Mouse (Mus musculus): ENCODE measurements around the gene Ptger4.

Ptger4 gene

DNA sequence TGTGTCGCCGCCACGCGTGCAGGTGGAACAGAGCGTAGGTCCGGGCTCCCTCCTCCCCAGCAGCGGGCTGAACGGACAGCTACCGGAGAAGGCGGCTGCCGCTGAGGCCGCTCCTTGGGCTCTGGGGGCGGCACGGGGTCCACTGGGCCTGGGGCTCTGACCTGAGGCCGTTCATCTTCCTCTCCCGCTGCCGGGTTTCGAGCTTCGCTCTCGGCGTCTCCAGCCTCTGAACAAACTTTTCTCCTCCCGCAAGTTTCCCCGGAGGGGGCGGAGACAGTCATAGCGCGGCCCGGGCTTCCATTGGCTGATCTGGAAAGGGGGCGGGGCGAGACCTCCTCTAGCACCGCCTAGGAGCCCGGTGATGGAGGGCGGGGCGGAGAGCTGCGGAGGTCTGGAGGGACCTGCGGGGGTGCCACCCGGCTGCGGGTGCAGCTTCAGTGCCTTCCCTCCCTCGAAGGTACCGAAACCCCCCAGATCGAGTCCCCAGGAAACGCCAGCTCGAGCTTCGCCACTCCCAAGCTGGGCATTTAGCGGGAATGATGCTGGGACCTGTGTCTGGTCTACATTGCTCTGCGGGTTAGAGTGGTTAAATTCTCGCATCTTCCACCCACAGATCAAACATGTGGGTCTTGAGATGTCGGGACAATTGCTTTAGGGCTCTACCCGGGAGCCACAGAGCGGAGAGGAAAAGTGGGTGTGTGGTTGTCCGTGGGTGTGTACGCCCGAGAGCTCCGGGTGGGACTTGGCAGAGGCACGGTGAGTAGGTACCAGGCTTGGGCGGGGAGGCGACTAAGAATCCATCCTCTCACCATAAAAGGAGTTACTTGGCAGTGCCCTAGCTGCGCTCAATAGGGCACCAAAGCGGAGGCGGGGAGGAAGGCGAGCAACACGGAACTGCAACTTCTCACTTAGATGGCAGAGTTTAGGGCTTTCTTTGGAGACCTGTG lies at the start of gene Ptger4:
Gene Ptger4 (minus strand): TSS at position 229 of the 947 bp plus-strand sequence.
- DNase-seq (ENCODE audit: low spot score) = peak; percentile 93

DNA sequence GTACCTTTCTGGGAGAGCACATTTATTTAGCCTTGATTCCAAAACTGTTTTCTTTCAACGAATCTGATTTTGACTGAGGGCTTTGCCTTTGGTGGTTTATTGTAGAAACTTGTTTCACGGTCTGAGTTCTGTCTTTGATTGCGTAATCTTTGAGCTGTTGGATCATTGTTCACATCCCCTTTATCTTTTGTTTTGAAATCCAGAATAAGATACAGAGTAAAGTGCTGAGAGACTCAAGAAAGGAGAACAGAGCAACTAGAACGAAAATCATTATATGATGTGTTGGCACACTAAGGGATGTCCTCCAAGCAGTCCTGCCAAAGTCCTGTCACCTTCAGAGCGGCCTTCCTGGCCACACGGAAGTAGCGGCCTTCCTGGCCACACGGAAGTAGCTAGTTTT lies 44.4 kb upstream of the Ptger4 start:
- DNase-seq (ENCODE audit: low spot score) = no peak

DNA sequence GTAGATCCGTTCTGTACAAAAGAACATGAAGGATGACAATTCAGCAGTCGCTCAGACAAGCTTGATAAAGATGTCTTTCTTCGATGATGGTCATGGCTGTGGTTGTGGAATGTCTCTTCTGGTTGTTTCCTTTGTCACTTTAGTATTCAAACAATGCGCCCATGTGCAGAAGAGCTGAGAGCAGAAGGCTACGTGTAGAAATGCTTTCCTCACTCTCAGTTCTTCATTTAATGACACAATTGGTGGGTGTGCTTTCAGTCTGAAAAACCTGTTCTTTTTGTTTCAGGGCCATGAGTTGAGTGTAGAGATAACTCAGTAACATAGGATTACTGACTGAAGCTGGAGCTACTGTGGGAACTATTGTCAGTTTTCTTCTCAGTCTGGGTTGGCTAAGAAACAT lies 43.1 kb upstream of the Ptger4 start:
- no peak for DNase-seq (ENCODE audit: low spot score)

DNA sequence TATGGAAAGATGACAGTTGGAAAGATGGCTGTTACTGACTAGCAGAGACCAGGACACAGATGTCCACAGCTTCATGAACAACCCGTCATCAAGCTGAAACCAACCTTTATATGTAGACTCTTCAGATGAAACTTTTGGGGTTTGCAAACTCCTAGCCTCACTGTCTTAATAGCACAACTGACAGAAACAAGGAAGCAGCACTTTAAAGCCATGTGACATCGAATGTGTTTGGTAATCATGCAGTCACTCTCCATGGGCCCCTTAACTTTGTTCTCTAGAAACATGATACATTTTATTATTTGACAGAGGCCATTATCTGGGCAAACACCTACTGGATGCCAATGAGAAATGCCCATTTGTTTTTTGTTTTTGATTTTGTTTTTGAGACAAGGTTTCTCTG lies 37.3 kb upstream of the Ptger4 start:
- no peak for DNase-seq (ENCODE audit: low spot score)

DNA sequence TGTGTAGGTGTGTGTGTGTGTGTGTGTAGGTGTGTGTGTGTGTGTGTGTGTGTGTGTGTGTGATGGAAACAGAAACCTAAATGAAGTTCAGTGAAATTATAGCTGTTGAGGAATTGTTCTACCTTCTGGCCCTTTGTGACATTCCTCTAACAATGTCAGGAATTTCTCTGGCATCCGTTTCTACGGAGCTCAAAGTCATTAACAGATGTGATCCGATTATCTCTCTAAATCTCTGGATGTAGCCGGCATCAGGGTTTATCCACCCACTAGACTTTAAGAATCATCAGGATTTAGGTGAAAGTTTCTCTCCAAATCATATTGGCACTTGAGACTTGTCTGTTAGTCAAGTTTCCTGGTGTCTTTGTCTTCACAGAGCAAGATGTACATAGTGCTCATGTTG lies 35.8 kb upstream of the Ptger4 start:
- DNase-seq (ENCODE audit: low spot score) = no peak

DNA sequence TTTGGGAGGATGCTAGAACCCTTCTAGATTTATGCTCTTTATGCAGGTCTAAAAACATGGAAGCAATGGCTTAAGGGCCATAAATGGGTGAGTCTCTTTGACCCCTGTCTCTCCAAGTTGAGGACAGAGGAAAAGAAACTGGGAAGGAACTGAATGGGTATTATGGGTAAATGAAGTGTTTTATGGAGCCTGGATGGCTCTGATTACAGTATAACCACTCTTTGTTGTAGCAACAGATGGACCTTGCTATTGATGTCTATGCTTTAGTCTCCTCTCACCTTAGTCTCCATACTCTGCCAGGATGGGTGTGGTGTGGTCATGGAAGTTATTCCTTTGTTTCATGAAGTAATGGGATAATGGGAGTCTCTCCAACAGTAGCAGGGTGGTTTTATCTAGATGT lies 34.5 kb upstream of the Ptger4 start:
- DNase-seq (ENCODE audit: low spot score) = no peak

DNA sequence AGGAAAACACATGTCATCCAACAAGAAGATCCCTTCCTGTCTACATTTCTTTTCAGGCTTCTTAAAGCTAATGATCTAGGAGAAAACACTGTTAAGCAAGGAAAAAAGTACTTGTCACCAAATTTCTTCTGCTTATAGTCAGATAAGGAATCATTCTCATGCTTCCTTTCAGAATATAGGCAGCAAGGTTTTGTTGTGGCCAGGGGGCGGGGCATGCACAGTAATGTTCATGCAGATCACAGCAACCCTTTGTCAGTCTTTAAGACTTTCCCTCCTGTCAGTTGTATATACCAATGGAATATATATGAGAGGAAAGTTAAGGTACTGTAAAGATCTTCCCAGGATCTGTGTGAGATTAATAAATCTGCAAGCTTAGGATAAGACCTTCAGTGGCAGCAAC lies 30.0 kb upstream of the Ptger4 start:
- no peak for DNase-seq (ENCODE audit: low spot score)

DNA sequence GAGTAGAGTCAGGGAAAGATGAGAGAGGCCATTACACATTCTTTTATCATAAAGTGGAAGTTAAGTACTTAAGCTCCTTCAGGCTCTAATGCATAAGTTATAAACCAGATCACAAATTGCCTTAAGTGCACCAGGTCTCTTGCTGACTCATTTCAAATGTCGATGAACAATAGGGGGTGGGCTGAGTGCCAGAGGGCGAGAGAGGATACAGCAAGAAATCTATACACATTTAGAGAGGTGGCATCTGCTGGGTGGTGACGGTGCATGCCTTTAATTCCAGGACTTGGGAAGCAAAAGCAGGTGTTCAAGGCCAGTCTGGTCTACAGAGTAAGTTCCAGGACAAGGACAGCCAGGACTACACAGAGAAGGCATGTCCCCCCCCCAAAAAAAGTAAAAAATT lies 22.1 kb upstream of the Ptger4 start:
- no peak for DNase-seq (ENCODE audit: low spot score)

DNA sequence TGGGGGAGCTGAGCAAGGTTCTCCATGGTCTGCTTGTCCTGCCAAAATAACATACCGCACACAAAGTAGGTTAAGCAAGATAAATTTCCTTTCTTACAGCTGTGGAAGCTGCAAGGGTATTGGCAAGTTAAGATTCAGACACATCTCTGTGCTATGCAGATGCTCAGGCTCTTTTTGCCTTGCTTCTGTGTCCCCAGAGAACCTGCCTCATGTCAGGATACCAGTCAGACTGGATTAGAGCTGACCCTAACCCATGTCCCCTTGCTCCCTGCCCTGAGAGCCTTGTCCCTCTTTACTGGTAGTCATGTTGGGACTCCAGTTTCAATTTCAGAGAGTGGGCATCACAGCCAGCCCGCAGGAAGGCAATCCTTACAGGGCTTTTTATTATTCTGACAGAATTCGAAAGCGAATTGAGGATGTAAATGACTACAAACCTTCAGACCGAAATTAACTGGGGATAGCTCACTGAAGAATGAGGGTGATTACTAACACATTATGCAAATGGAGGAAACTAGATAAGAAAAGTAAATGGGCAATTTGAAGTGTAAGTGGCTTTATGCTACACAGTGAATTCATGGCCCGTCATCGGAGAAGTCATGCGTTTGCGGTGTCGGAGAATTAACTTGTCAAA lies 19.0 kb upstream of the Ptger4 start:
- no peak for DNase-seq (ENCODE audit: low spot score)

DNA sequence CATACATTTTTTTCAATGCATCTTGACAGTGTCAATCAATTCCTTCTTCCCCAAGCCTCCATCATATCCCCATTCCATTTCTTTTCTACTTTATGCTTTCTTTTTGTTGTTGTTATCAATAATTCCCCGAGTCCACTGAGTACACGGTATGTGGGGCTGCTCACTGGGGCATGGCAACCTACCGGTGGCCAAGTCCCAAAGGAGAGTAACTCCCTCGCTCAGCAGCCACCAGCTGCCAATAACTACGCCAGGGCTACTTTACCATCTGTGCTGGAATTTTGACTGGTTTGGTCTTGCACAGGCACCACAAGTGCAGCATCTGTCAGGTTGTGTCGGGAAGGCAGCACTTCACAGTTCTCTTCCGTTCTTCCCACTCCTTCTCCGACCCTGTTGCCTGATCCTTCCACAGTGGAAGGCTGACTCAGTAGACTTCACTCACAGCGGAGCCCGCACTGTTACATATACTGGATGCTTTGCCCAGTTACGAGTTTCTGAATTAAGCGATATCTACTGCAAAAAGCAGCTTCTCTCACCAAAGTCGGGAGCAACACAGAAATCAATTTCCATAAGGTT lies 18.2 kb upstream of the Ptger4 start:
- DNase-seq (ENCODE audit: low spot score) = no peak

DNA sequence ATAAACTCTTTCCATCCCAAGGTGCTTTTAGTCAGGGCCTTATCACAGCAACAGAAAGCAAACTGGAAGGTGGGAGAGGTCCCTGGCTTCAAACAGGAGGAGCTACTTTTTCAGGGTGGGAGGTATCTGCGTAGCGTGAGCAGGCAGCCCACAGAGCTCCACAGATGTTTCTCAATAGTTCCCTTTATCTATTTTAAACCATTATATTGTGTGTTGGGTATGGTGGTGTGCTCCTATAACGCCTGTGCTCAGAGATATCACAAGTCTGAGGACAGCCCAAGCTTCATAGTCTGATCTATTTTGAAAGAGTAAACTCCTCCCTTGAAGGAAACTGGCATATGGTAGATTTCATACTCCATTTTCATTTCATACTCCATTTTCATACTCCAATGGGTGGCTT lies 17.0 kb upstream of the Ptger4 start:
- no peak for DNase-seq (ENCODE audit: low spot score)

DNA sequence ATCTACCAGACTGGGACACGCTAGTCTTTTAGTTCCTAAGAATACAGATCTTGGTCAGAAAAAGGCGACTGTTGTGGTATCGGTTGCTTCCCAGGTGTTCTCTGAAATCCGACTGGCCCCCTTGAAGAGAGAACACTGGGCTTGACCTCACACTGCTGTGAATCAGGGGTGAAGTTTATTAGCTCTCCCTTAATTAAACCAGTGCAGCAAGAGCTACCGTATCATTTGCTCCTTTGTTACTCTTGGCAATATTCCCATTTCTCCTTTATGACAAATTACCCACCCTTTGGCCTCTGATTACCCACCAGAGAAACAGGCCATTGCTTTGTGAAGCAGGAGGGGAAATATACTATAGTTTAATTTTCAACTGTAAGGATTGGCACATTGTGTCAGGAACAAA lies 16.2 kb upstream of the Ptger4 start:
- no peak for DNase-seq (ENCODE audit: low spot score)

DNA sequence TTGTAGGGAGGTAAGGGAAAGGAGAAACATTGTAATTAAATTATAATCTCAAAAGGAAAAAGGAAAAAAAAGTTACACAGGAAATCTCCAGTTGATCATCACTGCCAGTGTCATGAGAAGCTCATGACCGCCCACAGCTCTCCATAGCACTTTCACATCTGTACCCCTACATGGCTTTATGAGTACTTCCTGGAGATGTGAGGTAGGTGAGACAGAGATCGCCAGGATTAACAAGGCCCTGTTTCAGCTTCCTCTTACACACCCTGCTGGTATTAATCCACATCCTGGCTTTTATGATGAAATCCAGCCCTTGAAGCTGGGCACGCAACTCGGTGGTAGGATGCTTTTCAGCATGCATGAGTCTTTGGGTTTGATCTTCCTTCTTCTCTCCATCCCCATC lies 6.2 kb upstream of the Ptger4 start:
- no peak for DNase-seq (ENCODE audit: low spot score)

DNA sequence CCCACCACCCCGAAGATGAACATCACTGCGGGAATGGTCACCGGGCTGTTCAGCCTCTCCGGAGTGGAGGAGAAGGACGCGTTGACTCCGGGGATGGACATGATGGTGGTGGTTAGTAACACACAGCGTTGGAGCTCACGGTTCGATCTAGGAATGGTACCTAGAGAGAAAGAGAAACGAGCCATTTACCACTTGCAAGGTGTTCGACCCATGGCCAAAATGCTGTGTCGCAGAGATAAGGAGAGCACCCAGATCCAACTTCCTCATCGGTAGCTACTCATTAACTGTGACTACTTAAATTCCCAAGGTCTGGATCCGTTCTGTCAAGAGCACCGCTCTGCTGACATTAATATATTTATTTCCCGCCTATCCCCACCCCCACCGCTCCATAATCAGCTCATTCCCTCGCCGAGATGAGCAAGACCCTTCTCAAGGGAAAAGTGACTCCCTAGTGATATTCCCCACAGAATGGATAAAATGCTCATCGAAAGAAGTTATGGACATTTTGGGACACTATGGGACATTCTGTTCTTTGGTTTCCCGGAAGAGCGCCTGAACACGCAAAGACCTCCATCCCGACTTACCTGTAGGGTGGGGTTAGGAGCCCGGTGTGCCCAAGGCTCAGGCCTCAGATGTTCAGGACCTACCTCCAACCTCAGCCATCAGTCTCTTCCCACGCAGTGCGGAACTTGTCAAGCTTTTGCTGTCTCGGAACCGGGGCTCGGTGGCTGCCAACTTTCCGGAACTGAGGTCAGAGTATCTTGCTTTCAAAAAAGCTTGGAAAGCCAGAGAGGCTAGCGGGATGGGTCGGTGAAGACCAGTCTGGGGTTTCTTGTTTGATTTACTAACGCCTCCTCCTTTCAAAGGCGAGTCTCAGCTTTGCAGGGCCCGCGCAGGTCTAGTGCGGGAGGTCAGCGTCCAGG lies 690 bp downstream of the Ptger4 start:
- peak; percentile 18 for DNase-seq (ENCODE audit: low spot score)

DNA sequence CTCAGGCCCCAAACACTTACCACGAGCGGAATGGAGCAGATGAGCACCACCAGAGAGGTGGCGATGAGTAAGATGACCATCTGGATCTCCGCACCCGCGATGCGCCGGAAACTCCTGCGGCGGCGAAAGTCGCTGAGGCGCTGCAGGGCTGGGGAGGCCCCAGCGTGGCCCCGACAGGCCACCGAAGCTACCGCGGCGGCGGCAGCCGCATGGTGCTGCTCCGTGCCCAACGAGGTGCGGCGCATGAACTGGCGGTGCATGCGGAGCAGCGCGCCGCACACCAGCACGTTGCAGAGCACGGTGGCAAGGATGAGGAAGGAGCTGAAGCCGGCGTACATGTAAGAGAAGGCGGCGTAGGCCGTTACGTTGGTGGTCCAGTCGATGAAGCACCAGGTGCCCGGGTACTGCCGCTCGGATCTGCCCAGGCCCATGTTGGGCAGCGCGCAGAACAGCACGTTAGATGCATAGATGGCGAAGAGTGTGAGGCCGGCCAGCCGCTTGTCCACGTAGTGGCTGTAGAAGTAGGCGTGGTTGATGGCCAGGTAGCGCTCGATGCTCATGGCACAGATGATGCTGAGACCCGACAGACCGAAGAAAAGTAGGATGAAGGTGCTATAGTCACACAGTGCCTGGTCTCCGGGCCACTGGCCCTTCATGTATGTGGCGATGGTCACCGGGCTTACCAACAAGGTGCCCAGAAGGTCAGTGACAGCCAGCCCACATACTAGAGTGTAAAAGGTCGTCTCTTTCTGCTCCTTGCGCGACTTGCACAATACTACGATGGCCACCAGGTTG lies 1.5 kb downstream of the Ptger4 start:
- DNase-seq (ENCODE audit: low spot score) = peak; percentile 41

DNA sequence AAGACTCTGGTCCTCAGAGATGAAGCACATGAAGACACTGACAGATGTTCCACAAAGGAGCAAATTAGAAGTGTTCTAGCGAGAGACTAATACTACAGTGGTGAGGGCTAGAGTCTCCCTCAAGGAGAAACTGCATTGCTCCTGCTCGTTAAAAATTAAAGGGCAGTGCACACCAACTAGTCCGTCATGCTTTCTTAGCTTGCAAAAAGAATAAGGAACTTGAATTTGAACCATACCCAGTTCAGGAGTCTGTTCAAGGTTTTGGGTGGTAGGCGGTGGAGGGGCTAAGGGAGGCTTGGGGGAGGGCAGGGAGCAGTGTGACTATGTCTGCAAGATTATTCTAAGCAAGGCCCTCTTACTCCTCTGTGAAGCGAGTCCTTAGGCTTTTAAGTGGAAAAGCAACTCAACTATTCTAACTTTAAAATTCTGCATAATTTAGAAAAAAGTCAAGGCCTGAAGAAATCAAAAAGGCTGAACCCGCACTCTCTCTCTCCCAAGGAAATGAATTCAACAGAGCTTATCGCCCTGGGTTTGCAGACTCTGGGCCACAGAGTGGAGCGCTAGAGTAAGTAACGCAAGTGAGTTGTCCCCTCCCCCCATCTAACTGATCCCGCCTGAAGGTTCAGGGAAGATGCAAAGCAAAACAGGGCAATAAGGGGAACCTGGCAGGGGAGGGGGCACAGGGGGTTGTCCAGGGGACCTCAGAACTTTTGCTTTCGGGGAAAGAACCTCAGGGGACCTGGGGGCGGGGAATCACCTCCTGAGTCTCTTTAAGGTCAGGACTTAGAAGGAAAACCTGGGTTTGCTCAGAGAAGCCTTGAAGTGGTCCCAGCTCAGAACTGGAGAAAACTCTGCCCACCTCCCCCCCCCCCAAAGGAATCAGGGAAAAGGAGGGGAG lies 2.4 kb downstream of the Ptger4 start:
- peak; percentile 64 for DNase-seq (ENCODE audit: low spot score)

DNA sequence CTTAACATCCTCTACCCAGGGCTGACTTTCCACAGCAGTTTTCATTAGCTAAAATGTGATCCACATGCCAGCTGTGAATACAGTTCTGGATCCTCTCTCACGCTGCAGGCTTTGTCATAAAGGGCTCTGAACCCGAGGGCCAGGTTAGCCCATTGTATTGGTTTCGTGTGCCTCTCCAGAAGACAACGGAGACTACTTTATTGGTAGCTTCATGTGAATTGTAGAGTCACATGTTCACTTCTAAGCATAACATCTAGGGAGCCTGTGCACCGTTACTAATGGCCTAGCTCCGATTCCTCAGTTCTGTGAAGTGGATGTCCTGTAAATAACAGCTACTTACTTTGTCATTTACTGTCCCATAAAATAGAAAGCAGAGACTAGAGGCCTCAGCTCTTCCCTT lies 3.6 kb downstream of the Ptger4 start:
- no peak for DNase-seq (ENCODE audit: low spot score)

DNA sequence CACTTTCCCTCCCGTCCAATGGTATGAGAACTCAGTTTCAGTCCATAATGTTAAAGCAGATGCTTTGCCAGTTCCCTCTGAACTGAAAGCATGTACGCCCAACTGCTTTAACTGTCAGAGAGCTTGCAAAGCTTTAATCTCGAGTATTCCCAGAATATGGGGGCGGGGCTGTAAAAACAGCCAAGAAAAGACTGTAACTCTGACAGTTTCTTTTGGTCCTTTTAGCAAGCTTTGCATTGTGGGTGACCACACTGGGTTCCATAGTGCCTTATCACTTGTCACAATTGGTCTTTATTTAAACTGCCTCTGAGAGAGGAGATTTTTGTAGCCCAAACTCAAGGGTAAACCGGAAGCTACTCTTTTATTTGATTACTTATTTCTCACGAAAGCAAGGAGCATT lies 4.1 kb downstream of the Ptger4 start:
- no peak for DNase-seq (ENCODE audit: low spot score)

DNA sequence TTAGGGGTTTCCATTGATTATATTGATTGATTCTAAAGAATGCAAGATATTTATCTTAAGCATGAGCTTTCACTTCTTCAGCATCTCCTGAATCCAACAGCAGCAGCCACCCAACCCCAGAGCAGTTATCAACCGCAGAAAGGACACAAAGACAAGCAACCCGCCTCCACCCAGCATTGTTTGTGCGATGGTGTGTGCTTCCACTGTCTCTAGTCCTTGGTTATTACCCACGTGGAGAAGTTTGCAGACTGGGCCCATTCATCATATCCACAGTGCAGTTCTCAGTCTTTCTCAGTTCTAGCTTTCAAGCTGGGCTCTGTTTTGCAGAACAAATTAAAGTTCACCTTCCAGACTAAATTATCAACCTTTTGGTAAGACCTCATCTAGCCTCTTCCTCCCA lies 4.6 kb downstream of the Ptger4 start:
- no peak for DNase-seq (ENCODE audit: low spot score)

DNA sequence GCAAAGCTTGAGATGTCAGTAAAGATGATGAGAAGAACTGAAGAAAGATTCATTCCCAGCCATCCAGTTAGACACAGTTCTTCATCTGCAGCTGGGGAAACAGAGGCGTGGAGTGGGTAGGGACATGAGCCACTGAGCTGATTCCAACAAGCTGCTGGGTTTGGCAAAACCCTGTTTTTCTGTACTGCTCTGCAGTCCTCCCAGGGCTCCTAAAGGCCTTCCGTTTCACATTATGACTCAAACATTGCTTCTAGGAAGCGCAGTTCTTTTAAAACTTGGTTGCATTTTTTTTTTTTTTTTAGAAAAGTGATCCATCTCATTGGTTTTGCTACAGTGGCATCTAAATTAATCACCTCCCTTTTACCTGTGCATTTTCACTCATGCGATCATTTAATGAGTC lies 5.4 kb downstream of the Ptger4 start:
- DNase-seq (ENCODE audit: low spot score) = no peak
